Mouse (Mus musculus) liver, postnatal 0 days (tissue): ENCODE data around the gene Atp1b2.

Experiments
- CTCF ChIP-seq: sonication (generic); IDR thresholded peaks from 2 replicates; pipeline ENCODE4 v1.5.1; 2016; ENCODE audit warnings: antibody characterized with exemption, low read depth
- EP300 ChIP-seq: IDR thresholded peaks from 2 replicates; pipeline ENCODE4 v1.6.1; 2016; ENCODE audit warnings: antibody characterized with exemption, low read depth, mild to moderate bottlenecking

DNA sequence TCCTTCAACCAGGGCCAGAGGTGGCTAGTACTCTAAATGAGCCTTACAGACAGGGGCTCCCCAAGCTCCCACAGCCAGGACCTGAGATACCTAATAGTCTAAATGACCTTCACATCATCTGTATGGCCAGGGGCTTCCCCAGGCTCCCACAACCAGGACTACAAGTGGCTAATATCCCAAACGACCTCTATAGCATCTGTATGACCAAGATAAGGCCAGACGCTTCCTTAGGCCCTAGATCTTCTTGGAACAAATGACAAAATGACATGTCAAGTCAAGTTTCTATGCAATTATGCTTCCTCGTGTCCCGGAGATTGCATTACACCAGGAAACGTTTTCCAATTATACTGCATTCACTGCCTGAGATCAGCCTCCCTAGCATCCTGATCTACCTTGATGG is 29.4 kb downstream of the Atp1b2 start:
- TF ChIP-seq CTCF (no peak), EP300 (peak; percentile 53; the same call in 1 of the 2 replicates)
